Mouse (Mus musculus): ENCODE measurements around the gene Hoxd8. TPM values are rescaled to one million over a fixed set of nuclear protein-coding genes. Genes with fewer than 3 reads are reported as not detected.

Hoxd8 gene
- total RNA-seq, 1 experiment: 1.2 TPM

GRCm38 (mm10) chr2:74659507-74660005 is 44.9 kb upstream of the Hoxd8 start, which contains the start of gene Evx2:
Evx2 (minus strand) TSS chr2:74659557.
- DNase-seq (ENCODE audit: low read depth, low spot score): no peak
- H3K4me1 ChIP-seq (ENCODE audit: control insufficient read depth in 2 of 2, insufficient read depth in 2 of 2, low read length in 2 of 2, poor library complexity in 1 of 2): peaks cover 0 to 2% of the 10 kb centered on the region in 2 experiments; a peak in 1 of 4 replicates
- TF ChIP-seq HCFC1 (IDR thresholded peaks at IDR 0.05; ENCODE audit: borderline replicate concordance, insufficient read depth, low read length) (no peak), CHD2 (IDR thresholded peaks at IDR 0.05; ENCODE audit: low read depth, low read length) (no peak), MAFK (IDR thresholded peaks at IDR 0.05; ENCODE audit: insufficient read depth, low read depth, low read length) (no peak), ZC3H11A (IDR thresholded peaks at IDR 0.05; ENCODE audit: borderline replicate concordance, low read depth, low read length) (no peak), ZNF384 (IDR thresholded peaks at IDR 0.05; ENCODE audit: low read depth, low read length) (no peak)
- no peaks in the 10 kb centered on the region for H3K36me3 ChIP-seq (ENCODE audit: control insufficient read depth, insufficient read depth, low read length, poor library complexity, severe bottlenecking)
- in situ Hi-C loops (cut with MboI; ENCODE audit: low sequenced_read_pairs in 2 of 2, unreplicated experiment in 2 of 2): loop anchor here (10.0 to 25.0 kb wide), 3 partner anchors 597 to 1385 kb away; partner anchors contain the start of gene Sp9 (in 1 of the 2)
- H3K9ac ChIP-seq (ENCODE audit: insufficient read depth, low read depth, low read length, poor library complexity, severe bottlenecking): no peak within 1 kb of the TSS
- H3K9me3 ChIP-seq (ENCODE audit: control insufficient read depth, insufficient read depth, low read depth, low read length): no peaks in the 10 kb centered on the region
- H3K4me3 ChIP-seq (ENCODE audit: insufficient read depth in 1 of 2, low read depth in 1 of 2, low read length in 2 of 2, poor library complexity in 1 of 2, severe bottlenecking in 1 of 2): no peak within 1 kb of the TSS
- H3K27ac ChIP-seq (ENCODE audit: insufficient read depth, low read depth, low read length, poor library complexity, severe bottlenecking): no peak within 1 kb of the TSS

GRCm38 (mm10) chr2:74660421-74661375 is 43.7 kb upstream of the Hoxd8 start:
- H3K9ac ChIP-seq (ENCODE audit: insufficient read depth, low read depth, low read length, poor library complexity, severe bottlenecking): no peak overlapping the region
- no peaks in the 10 kb centered on the region for H3K36me3 ChIP-seq (ENCODE audit: control insufficient read depth, insufficient read depth, low read length, poor library complexity, severe bottlenecking)
- in situ Hi-C loops (cut with MboI; ENCODE audit: low sequenced_read_pairs in 2 of 2, unreplicated experiment in 2 of 2): loop anchor here (10.0 to 25.0 kb wide), 3 partner anchors 598 to 1386 kb away; partner anchors contain the start of gene Sp9 (in 1 of the 2)
- H3K4me1 ChIP-seq (ENCODE audit: control insufficient read depth in 2 of 2, insufficient read depth in 2 of 2, low read length in 2 of 2, poor library complexity in 1 of 2): peaks cover 0 to 2% of the 10 kb centered on the region in 2 experiments; a peak in 1 of 4 replicates
- no peak overlapping the region for H3K27ac ChIP-seq (ENCODE audit: insufficient read depth, low read depth, low read length, poor library complexity, severe bottlenecking)
- no peak for DNase-seq (ENCODE audit: low read depth, low spot score)
- no peak for TF ChIP-seq ZC3H11A (IDR thresholded peaks at IDR 0.05; ENCODE audit: borderline replicate concordance, low read depth, low read length)
- TF ChIP-seq HCFC1 (IDR thresholded peaks at IDR 0.05; ENCODE audit: borderline replicate concordance, insufficient read depth, low read length): no peak
- TF ChIP-seq MAFK (IDR thresholded peaks at IDR 0.05; ENCODE audit: insufficient read depth, low read depth, low read length): no peak
- TF ChIP-seq CHD2 (IDR thresholded peaks at IDR 0.05; ENCODE audit: low read depth, low read length): no peak
- TF ChIP-seq ZNF384 (IDR thresholded peaks at IDR 0.05; ENCODE audit: low read depth, low read length): no peak
- no peaks in the 10 kb centered on the region for H3K9me3 ChIP-seq (ENCODE audit: control insufficient read depth, insufficient read depth, low read depth, low read length)
- H3K4me3 ChIP-seq (ENCODE audit: insufficient read depth in 1 of 2, low read depth in 1 of 2, low read length in 2 of 2, poor library complexity in 1 of 2, severe bottlenecking in 1 of 2): no peak overlapping the region

GRCm38 (mm10) chr2:74661685-74662084 is 42.7 kb upstream of the Hoxd8 start:
- Histone ChIP-seq H3K4me3 (ENCODE audit: insufficient read depth in 1 of 2, low read depth in 1 of 2, low read length in 2 of 2, poor library complexity in 1 of 2, severe bottlenecking in 1 of 2) (0 out of 4 replicates have a peak overlapping the region, but pooled peaks of 1 of the 2 experiments have one; percentile 25), H3K36me3 (ENCODE audit: control insufficient read depth, insufficient read depth, low read length, poor library complexity, severe bottlenecking) (no peaks in the 10 kb centered on the region), H3K27ac (ENCODE audit: insufficient read depth, low read depth, low read length, poor library complexity, severe bottlenecking) (no peak overlapping the region), H3K9ac (ENCODE audit: insufficient read depth, low read depth, low read length, poor library complexity, severe bottlenecking) (no peak overlapping the region), H3K9me3 (ENCODE audit: control insufficient read depth, insufficient read depth, low read depth, low read length) (no peaks in the 10 kb centered on the region), H3K4me1 (ENCODE audit: control insufficient read depth in 2 of 2, insufficient read depth in 2 of 2, low read length in 2 of 2, poor library complexity in 1 of 2) (peaks cover 0 to 2% of the 10 kb centered on the region in 2 experiments; a peak in 1 of 4 replicates)
- no peak for DNase-seq (ENCODE audit: low read depth, low spot score)
- in situ Hi-C loops (cut with MboI; ENCODE audit: low sequenced_read_pairs in 2 of 2, unreplicated experiment in 2 of 2): loop anchor here (10.0 to 25.0 kb wide), 3 partner anchors 599 to 1387 kb away; partner anchors contain the start of gene Sp9 (in 1 of the 2)
- TF ChIP-seq ZC3H11A (IDR thresholded peaks at IDR 0.05; ENCODE audit: borderline replicate concordance, low read depth, low read length) (peak; percentile 35; the same call in 1 of the 2 replicates), CHD2 (IDR thresholded peaks at IDR 0.05; ENCODE audit: low read depth, low read length) (no peak)

- H3K9me3 ChIP-seq (ENCODE audit: control insufficient read depth, insufficient read depth, low read depth, low read length): no peaks in the 10 kb centered on the region
- no peak overlapping the region for H3K4me3 ChIP-seq (ENCODE audit: insufficient read depth in 1 of 2, low read depth in 1 of 2, low read length in 2 of 2, poor library complexity in 1 of 2, severe bottlenecking in 1 of 2)
- in situ Hi-C loops (cut with MboI; ENCODE audit: low sequenced_read_pairs in 2 of 2, unreplicated experiment in 2 of 2): loop anchor here (10.0 to 25.0 kb wide), 3 partner anchors 601 to 1389 kb away; partner anchors contain the start of gene Sp9 (in 1 of the 2)
- no peaks in the 10 kb centered on the region for H3K36me3 ChIP-seq (ENCODE audit: control insufficient read depth, insufficient read depth, low read length, poor library complexity, severe bottlenecking)
- H3K4me1 ChIP-seq (ENCODE audit: control insufficient read depth in 2 of 2, insufficient read depth in 2 of 2, low read length in 2 of 2, poor library complexity in 1 of 2): peaks cover 0 to 2% of the 10 kb centered on the region in 2 experiments; a peak in 1 of 4 replicates
- H3K9ac ChIP-seq (ENCODE audit: insufficient read depth, low read depth, low read length, poor library complexity, severe bottlenecking): no peak overlapping the region
- H3K27ac ChIP-seq (ENCODE audit: insufficient read depth, low read depth, low read length, poor library complexity, severe bottlenecking): no peak overlapping the region
- no peak for TF ChIP-seq MAFK (IDR thresholded peaks at IDR 0.05; ENCODE audit: insufficient read depth, low read depth, low read length)
- no peak for TF ChIP-seq ZC3H11A (IDR thresholded peaks at IDR 0.05; ENCODE audit: borderline replicate concordance, low read depth, low read length)
- no peak for TF ChIP-seq CHD2 (IDR thresholded peaks at IDR 0.05; ENCODE audit: low read depth, low read length)
- TF ChIP-seq HCFC1 (IDR thresholded peaks at IDR 0.05; ENCODE audit: borderline replicate concordance, insufficient read depth, low read length): no peak
- no peak for DNase-seq (ENCODE audit: low read depth, low spot score)
Observed at GRCm38 (mm10) chr2:74663291-74663925, 41.0 kb upstream of the Hoxd8 start.

Data from ES-E14 (cell line).